Mouse (Mus musculus): ENCODE measurements around the gene Alyref.
"Not testable (repeated sequence)": the region's sequence is repeated elsewhere in the genome, so short reads cannot be mapped to it uniquely, and the experiment has no call there.

Alyref gene

GRCm38 (mm10) chr11:120603545-120603944, 5.4 kb upstream of the Alyref start:
- DNase-seq (ENCODE audit: low spot score in 2 of 2): no peak

GRCm38 (mm10) chr11:120600716-120601115, 2.6 kb upstream of the Alyref start:
- no peak for DNase-seq (ENCODE audit: low spot score in 2 of 2)

- DNase-seq (ENCODE audit: low spot score in 2 of 2): no peak
Observed at GRCm38 (mm10) chr11:120598990-120599549, 905 bp upstream of the Alyref start.

- no peak for DNase-seq (ENCODE audit: low spot score in 2 of 2)
Observed at GRCm38 (mm10) chr11:120597240-120598235, 627 bp downstream of the Alyref start.

- no peak for DNase-seq (ENCODE audit: low spot score in 2 of 2)
Observed at GRCm38 (mm10) chr11:120588531-120588930, 9.6 kb downstream of the Alyref start.

- no peak for DNase-seq (ENCODE audit: low spot score in 2 of 2)
Observed at GRCm38 (mm10) chr11:120583937-120584336, 14.2 kb downstream of the Alyref start.

GRCm38 (mm10) chr11:120582982-120583293, 15.2 kb downstream of the Alyref start:
- DNase-seq (ENCODE audit: low spot score in 2 of 2): not testable (repeated sequence)

GRCm38 (mm10) chr11:120582268-120582981, 15.7 kb downstream of the Alyref start:
- no peak for DNase-seq (ENCODE audit: low spot score in 2 of 2)

GRCm38 (mm10) chr11:120581490-120582267, 16.5 kb downstream of the Alyref start, which contains the start of gene Arhgdia:
Gene Arhgdia, minus strand, starts transcription at chr11:120581624.
- peak; percentile 79 to 82 for DNase-seq (ENCODE audit: low spot score in 2 of 2)

- peak in 1 of 2 experiments; percentile 34 for DNase-seq (ENCODE audit: low spot score in 2 of 2)
Observed at GRCm38 (mm10) chr11:120580871-120581331, 17.3 kb downstream of the Alyref start.

- no peak for DNase-seq (ENCODE audit: low spot score in 2 of 2)
Observed at GRCm38 (mm10) chr11:120580190-120580589, 18.0 kb downstream of the Alyref start.

- peak; percentile 62 to 83 for DNase-seq (ENCODE audit: low spot score in 2 of 2)
Observed at GRCm38 (mm10) chr11:120579316-120580107, 18.7 kb downstream of the Alyref start.

- DNase-seq (ENCODE audit: low spot score in 2 of 2): no peak
Observed at GRCm38 (mm10) chr11:120578694-120579243, 19.4 kb downstream of the Alyref start.

GRCm38 (mm10) chr11:120578024-120578693, 20.0 kb downstream of the Alyref start:
- no peak for DNase-seq (ENCODE audit: low spot score in 2 of 2)

GRCm38 (mm10) chr11:120577211-120578023, 20.7 kb downstream of the Alyref start:
- no peak for DNase-seq (ENCODE audit: low spot score in 2 of 2)

- no peak for DNase-seq (ENCODE audit: low spot score in 2 of 2)
Observed at GRCm38 (mm10) chr11:120576365-120576981, 21.7 kb downstream of the Alyref start.

- DNase-seq (ENCODE audit: low spot score in 2 of 2): no peak
Observed at GRCm38 (mm10) chr11:120575940-120576339, 22.2 kb downstream of the Alyref start.

- DNase-seq (ENCODE audit: low spot score in 2 of 2): no peak
Observed at GRCm38 (mm10) chr11:120575046-120575445, 23.1 kb downstream of the Alyref start.

GRCm38 (mm10) chr11:120574278-120574600, 23.9 kb downstream of the Alyref start:
- no peak for DNase-seq (ENCODE audit: low spot score in 2 of 2)

Data from spleen, postnatal 14 days (tissue).